In genomic region chr2:120631521-120631920, GRCm38 (mm10) we compare ENCODE assay signal across 15 mouse cellular contexts. TPM values are rescaled to one million over a fixed set of nuclear protein-coding genes. Genes with fewer than 3 reads are reported as not detected.
A peak's percentile ranks its signal among the peaks of the same experiment; 100 is the strongest.
DNase-seq lines count a peak whose midpoint lies in the region; ATAC-seq and TF ChIP-seq lines count a peak whose summit lies in the region.
"Had no signal": no experiment of that assay in that cellular context is flagged by ENCODE, and none has a peak within 500 bp of the region (broad histone marks: within the 10 kb centered on the region; RNA-seq: fewer than 3 reads in every experiment).

No protein-coding gene starts in this region.

- H3K4me1 ChIP-seq in G1E (ENCODE audit: insufficient read depth, low read depth, low read length): peaks cover 48% of the 10 kb centered on the region
- H3K4me1 ChIP-seq in brown adipose tissue, adult 24 weeks (ENCODE audit: control insufficient read depth, insufficient read depth, insufficient read length, low read length): peaks cover 7% of the 10 kb centered on the region; the same call in 1 of the 2 replicates
- H3K4me1 ChIP-seq in liver, embryonic 14.5 days (replicated peaks; ENCODE audit: control insufficient read depth in 2 of 2, insufficient read depth in 2 of 2, low read length in 1 of 2): peaks cover 17 to 22% of the 10 kb centered on the region in 2 experiments

- 23% methylated on average over 2 of the region's 2 CpGs for WGBS in liver, embryonic 14.5 days (ENCODE audit: insufficient replicate concordance)

- no peak overlapping the region for H3K9ac ChIP-seq in liver, embryonic 14.5 days (replicated peaks)
- H3K9ac ChIP-seq: embryonic facial prominence, embryonic 13.5 days; hindbrain, embryonic 15.5 days; midbrain, embryonic 15.5 days had no signal

- H3K36me3 ChIP-seq in G1E (replicated peaks): peaks cover 2% of the 10 kb centered on the region
- H3K36me3 ChIP-seq in liver, embryonic 14.5 days (replicated peaks; ENCODE audit: control insufficient read depth, insufficient read depth, low read depth): no peaks in the 10 kb centered on the region

- no peak for DNase-seq in layer of hippocampus, adult 2 months (ENCODE audit: low spot score in 2 of 2)
- no peak for DNase-seq in layer of hippocampus, postnatal 25 days (ENCODE audit: extremely low spot score in 1 of 2, low spot score in 1 of 2)
- DNase-seq in G1E (ENCODE audit: low spot score): peak; percentile 33
- peak in 2 of 3 experiments; percentile 69 to 80 for DNase-seq in liver, embryonic 14.5 days (ENCODE audit: low read depth in 3 of 3, low spot score in 3 of 3)
- DNase-seq in frontal cortex, postnatal 10 days (ENCODE audit: low spot score in 2 of 2): no peak
- no peak for DNase-seq in layer of hippocampus, postnatal 10 days (ENCODE audit: low spot score in 2 of 2)
- DNase-seq: cerebellum, adult 9-10 months; retina, postnatal 1 day; thymus, postnatal 36 days had no signal

- peaks cover 8% of the 10 kb centered on the region for H3K27me3 ChIP-seq in G1E (ENCODE audit: insufficient read depth, low read length)
- H3K27me3 ChIP-seq in liver, embryonic 14.5 days (ENCODE audit: control insufficient read depth, insufficient read depth, low read length): peaks cover 12% of the 10 kb centered on the region
- H3K27me3 ChIP-seq: embryonic facial prominence, embryonic 13.5 days; hindbrain, embryonic 15.5 days; midbrain, embryonic 15.5 days had no signal

- peak overlapping the region; percentile 17 for H3K4me2 ChIP-seq in liver, embryonic 14.5 days (ENCODE audit: low read depth)
- H3K4me2 ChIP-seq: embryonic facial prominence, embryonic 13.5 days; hindbrain, embryonic 15.5 days; midbrain, embryonic 15.5 days had no signal

- no peak overlapping the region for H3K4me3 ChIP-seq in layer of hippocampus, adult 2 months
- peak overlapping the region; percentile 20; the same call in 1 of the 2 replicates for H3K4me3 ChIP-seq in G1E (ENCODE audit: low read depth, low read length)
- no peak overlapping the region for H3K4me3 ChIP-seq in brown adipose tissue, adult 24 weeks (ENCODE audit: insufficient read depth, low read depth, low read length)
- no peak overlapping the region for H3K4me3 ChIP-seq in liver, embryonic 14.5 days (ENCODE audit: insufficient read depth in 1 of 2, low read depth in 2 of 2, low read length in 2 of 2)
- H3K4me3 ChIP-seq: embryonic facial prominence, embryonic 13.5 days; hindbrain, embryonic 15.5 days; midbrain, embryonic 15.5 days had no signal

- peak; percentile 76 for TF ChIP-seq EP300 in liver, embryonic 14.5 days (IDR thresholded peaks at IDR 0.05; ENCODE audit: low read depth)

- ATAC-seq in G1E (ENCODE audit: extremely low read depth, insufficient number of reproducible peaks, low FRiP score, poor library complexity, severe bottlenecking): peak; percentile 49
- ATAC-seq in liver, embryonic 14.5 days (ENCODE audit: insufficient read depth): no peak
- no peak for ATAC-seq in inflammation-experienced regulatory T-cells, adult 6 months
- ATAC-seq: intestine, postnatal 0 days; midbrain, embryonic 15.5 days had no signal

- peak overlapping the region; percentile 81; the same call in 1 of the 2 replicates for H3K27ac ChIP-seq in layer of hippocampus, adult 2 months
- peak overlapping the region; percentile 36 for H3K27ac ChIP-seq in brown adipose tissue, adult 24 weeks (replicated peaks; ENCODE audit: low read depth, low read length)
- no peak overlapping the region for H3K27ac ChIP-seq in liver, embryonic 14.5 days
- H3K27ac ChIP-seq: embryonic facial prominence, embryonic 13.5 days; hindbrain, embryonic 15.5 days; midbrain, embryonic 15.5 days had no signal

- no peaks in the 10 kb centered on the region for H3K9me3 ChIP-seq in G1E (replicated peaks)
- no peaks in the 10 kb centered on the region for H3K9me3 ChIP-seq in liver, embryonic 14.5 days (ENCODE audit: control insufficient read depth, low read length)
- H3K9me3 ChIP-seq: embryonic facial prominence, embryonic 13.5 days; hindbrain, embryonic 15.5 days; midbrain, embryonic 15.5 days had no signal

- no peak for TF ChIP-seq CTCF in layer of hippocampus, adult 2 months (conservative IDR thresholded peaks at IDR 0.05)
- TF ChIP-seq CTCF in G1E (IDR thresholded peaks at IDR 0.05; ENCODE audit: low read depth, low read length): no peak
- no peak for TF ChIP-seq CTCF in liver, embryonic 14.5 days (IDR thresholded peaks at IDR 0.05; ENCODE audit: low read depth)

RNA-seq across cellular contexts. Expression of gene Stard9, which starts 2.6 kb away (rescaled TPM):
- 1 to 10 TPM; 8.1 to 9.9 TPM for total RNA-seq in layer of hippocampus, adult 2 months (2021)
- total RNA-seq in layer of hippocampus, postnatal 25 days (2021): 10 to 100 TPM in 1 of 2 experiments, 1 to 10 TPM in 1; 6.0 to 10.1 TPM
- total RNA-seq in G1E (2014; fragmentation: Nextera tagmentation): 9.8 and 12.3 TPM in 2 replicates
- total RNA-seq in G1E (2017): 3.7 and 4.0 TPM in 2 replicates
- polyA plus RNA-seq in G1E (2012): 0.34 and 0.54 TPM in 2 replicates
- polyA plus RNA-seq in brown adipose tissue, adult 24 weeks (2012; ENCODE audit: insufficient read depth, insufficient read length, missing spikeins): 2.3 and 3.9 TPM in 2 replicates
- 1.1 and 1.5 TPM in 2 replicates for polyA plus RNA-seq in liver, embryonic 14.5 days (2012; rRNA removed)
- 0.56 and 0.78 TPM in 2 replicates for polyA plus RNA-seq in liver, embryonic 14.5 days (2014; fragmentation: Nextera tagmentation; extraction: Ambion mirVana)
- 1 to 10 TPM in 1 of 3 experiments, under 1 TPM in 2; 0.44 to 1.2 (median 0.78) TPM for polyA plus RNA-seq in inflammation-experienced regulatory T-cells, adult 6 months (2017; shearing (Covaris generic))
- 10 to 100 TPM; 11.0 to 12.5 TPM for total RNA-seq in layer of hippocampus, postnatal 10 days (2021)

RNA-seq across cellular contexts. Expression of gene Lrrc57, which starts 22.2 kb away (rescaled TPM):
- total RNA-seq in layer of hippocampus, adult 2 months (2021): 10 to 100 TPM; 34.7 to 43.4 TPM
- 10 to 100 TPM; 33.4 to 37.5 TPM for total RNA-seq in layer of hippocampus, postnatal 25 days (2021)
- total RNA-seq in G1E (2014; fragmentation: Nextera tagmentation) (35.8 and 52.9 TPM in 2 replicates), G1E (2017) (27.8 and 29.6 TPM in 2 replicates)
- polyA plus RNA-seq in G1E (2012): 1.5 and 3.0 TPM in 2 replicates
- 13.8 and 22.7 TPM in 2 replicates for polyA plus RNA-seq in brown adipose tissue, adult 24 weeks (2012; ENCODE audit: insufficient read depth, insufficient read length, missing spikeins)
- 5.9 and 7.5 TPM in 2 replicates for polyA plus RNA-seq in liver, embryonic 14.5 days (2012; rRNA removed)
- 8.6 TPM in 2 replicates for polyA plus RNA-seq in liver, embryonic 14.5 days (2014; fragmentation: Nextera tagmentation; extraction: Ambion mirVana)
- 10 to 100 TPM; 30.6 to 33.5 (median 33.4) TPM for polyA plus RNA-seq in inflammation-experienced regulatory T-cells, adult 6 months (2017; shearing (Covaris generic))
- 10 to 100 TPM; 25.3 to 25.8 TPM for total RNA-seq in layer of hippocampus, postnatal 10 days (2021)

RNA-seq across cellular contexts. Expression of gene Haus2, which starts 22.3 kb away (rescaled TPM):
- 10 to 100 TPM; 14.9 to 15.7 TPM for total RNA-seq in layer of hippocampus, adult 2 months (2021)
- total RNA-seq in layer of hippocampus, postnatal 25 days (2021): 10 to 100 TPM; 13.9 to 14.5 TPM
- 30.5 and 41.2 TPM in 2 replicates for total RNA-seq in G1E (2014; fragmentation: Nextera tagmentation)
- total RNA-seq in G1E (2017): 13.1 and 14.6 TPM in 2 replicates
- 2.1 and 3.2 TPM in 2 replicates for polyA plus RNA-seq in G1E (2012)
- 10.9 and 12.2 TPM in 2 replicates for polyA plus RNA-seq in brown adipose tissue, adult 24 weeks (2012; ENCODE audit: insufficient read depth, insufficient read length, missing spikeins)
- polyA plus RNA-seq in liver, embryonic 14.5 days (2012; rRNA removed): 5.8 and 7.4 TPM in 2 replicates
- polyA plus RNA-seq in liver, embryonic 14.5 days (2014; fragmentation: Nextera tagmentation; extraction: Ambion mirVana): 11.4 and 11.6 TPM in 2 replicates
- 10 to 100 TPM; 15.6 to 19.5 (median 18.0) TPM for polyA plus RNA-seq in inflammation-experienced regulatory T-cells, adult 6 months (2017; shearing (Covaris generic))
- 10 to 100 TPM; 17.5 to 18.4 TPM for total RNA-seq in layer of hippocampus, postnatal 10 days (2021)

Comparison
In these comparisons a context has a peak if more than half of its experiments do, and no peak if none do; other contexts are left out.
1. DNase-seq: peak in G1E (single experiment) and liver, embryonic 14.5 days (2 of 3); none in layer of hippocampus, adult 2 months (0 of 2), layer of hippocampus, postnatal 25 days (0 of 2), frontal cortex, postnatal 10 days (0 of 2) and layer of hippocampus, postnatal 10 days (0 of 2).